Mouse (Mus musculus) ES-E14 (cell line): ENCODE measurements around the gene Nr1i3.

ENCODE experiments used
- CHD2 ChIP-seq: IDR thresholded peaks from 2 replicates; pipeline ENCODE4 v1.6.1; 2014; ENCODE audit warnings: mild to moderate bottlenecking, low read depth, low read length, inconsistent platforms
- HCFC1 ChIP-seq: IDR thresholded peaks from 2 replicates; pipeline ENCODE4 v1.6.1; 2012; ENCODE audit warnings: low read length, inconsistent platforms, borderline replicate concordance; ENCODE audit not compliant: insufficient read depth
- MAFK ChIP-seq: IDR thresholded peaks from 2 replicates; pipeline ENCODE4 v1.6.1; 2014; ENCODE audit warnings: mild to moderate bottlenecking, low read depth, low read length, inconsistent platforms; ENCODE audit not compliant: insufficient read depth
- ZC3H11A ChIP-seq: IDR thresholded peaks from 2 replicates; pipeline ENCODE4 v1.6.1; 2012; ENCODE audit warnings: low read depth, mild to moderate bottlenecking, inconsistent platforms, low read length, borderline replicate concordance
- ZNF384 ChIP-seq: IDR thresholded peaks from 2 replicates; pipeline ENCODE4 v1.6.1; 2012; ENCODE audit warnings: low read depth, low read length, inconsistent platforms

- no peak for TF ChIP-seq HCFC1
- no peak for TF ChIP-seq CHD2
- TF ChIP-seq ZNF384, result no peak
- TF ChIP-seq MAFK, result no peak
- no peak for TF ChIP-seq ZC3H11A
Observed at GRCm38 (mm10) chr1:171249913-171250600, 36.3 kb downstream of the Nr1i3 start, which contains the start of gene Adamts4.
